Mouse (Mus musculus): ENCODE measurements around the gene Klri2.
"Not testable (repeated sequence)": the region's sequence is repeated elsewhere in the genome, so short reads cannot be mapped to it uniquely, and the experiment has no call there.

Gene Klri2

GRCm38 (mm10) chr6:129740069-129740721, at the start of gene Klri2:
Gene Klri2 (minus strand): TSS chr6:129740484.
- no peak for DNase-seq (ENCODE audit: low read depth, low spot score)

DNA sequence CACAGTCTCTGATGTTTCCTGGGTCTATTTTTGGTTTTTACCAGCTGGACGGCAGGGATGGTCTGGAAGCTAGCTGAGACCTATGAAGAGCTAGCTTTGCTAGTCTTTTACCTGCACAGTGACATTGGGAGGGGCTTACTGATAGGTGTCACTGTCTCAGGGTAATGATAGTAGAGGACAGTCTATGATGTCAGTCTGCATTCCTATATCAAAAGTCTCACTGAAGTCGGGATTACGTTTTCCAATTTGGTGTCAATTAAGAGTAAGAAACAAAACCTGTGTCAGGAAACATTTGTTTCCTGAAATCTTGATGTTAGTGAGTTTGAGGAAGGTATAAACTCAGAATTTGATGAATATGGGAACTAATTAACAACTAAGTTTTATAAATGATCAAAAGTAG, 43.9 kb upstream of the Klri2 start, which contains the start of gene Gm156:
TSS of gene Gm156 (minus strand) at position 101 of the 400 bp plus-strand sequence.
- not testable (repeated sequence) for DNase-seq (ENCODE audit: low read depth, low spot score)

DNA sequence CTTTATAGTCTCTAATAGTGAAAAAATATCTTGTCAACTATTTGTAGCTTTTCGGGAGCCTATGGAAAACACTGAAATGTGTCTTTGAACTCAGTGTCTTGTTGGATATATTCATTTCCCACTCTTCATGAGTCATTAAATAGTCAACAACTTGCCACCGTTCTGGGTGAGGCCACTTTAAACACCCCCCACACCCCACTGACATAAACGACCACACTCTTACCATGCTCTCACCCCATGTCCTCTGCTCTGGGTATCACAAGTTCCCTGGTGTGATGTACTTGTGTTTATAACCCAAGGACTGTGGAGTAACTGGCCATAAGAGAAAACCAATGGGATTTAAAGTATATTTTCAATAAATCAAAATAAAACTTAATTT, 7.4 kb upstream of the Klri2 start:
- DNase-seq (ENCODE audit: low read depth, low spot score) = no peak

GRCm38 (mm10) chr6:129747016-129747653, 6.9 kb upstream of the Klri2 start:
- no peak for DNase-seq (ENCODE audit: low read depth, low spot score)

DNA sequence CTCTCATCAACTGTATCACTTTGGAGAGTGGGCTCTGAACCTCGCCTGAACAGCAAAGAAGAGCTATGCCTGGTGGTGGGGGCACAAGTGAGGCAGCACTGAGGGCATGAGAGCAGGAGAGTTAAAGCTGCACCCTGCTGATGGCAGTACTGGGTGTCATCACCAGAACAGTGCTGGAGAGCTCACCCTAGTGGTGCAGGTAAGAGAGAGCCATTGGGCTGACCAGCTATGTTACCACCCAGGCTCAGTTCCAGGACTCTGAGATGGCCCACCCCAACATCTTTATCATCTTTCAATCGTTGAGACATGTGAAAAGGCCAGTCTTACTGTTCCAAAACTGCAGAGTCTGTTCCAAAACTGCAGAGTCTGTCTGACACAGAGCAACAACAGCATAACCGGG, 5.9 kb upstream of the Klri2 start:
- DNase-seq (ENCODE audit: low read depth, low spot score) = no peak

GRCm38 (mm10) chr6:129736414-129736813, 3.9 kb downstream of the Klri2 start:
- DNase-seq (ENCODE audit: low read depth, low spot score) = no peak

GRCm38 (mm10) chr6:129727237-129727636, 13.0 kb downstream of the Klri2 start:
- no peak for DNase-seq (ENCODE audit: low read depth, low spot score)

DNA sequence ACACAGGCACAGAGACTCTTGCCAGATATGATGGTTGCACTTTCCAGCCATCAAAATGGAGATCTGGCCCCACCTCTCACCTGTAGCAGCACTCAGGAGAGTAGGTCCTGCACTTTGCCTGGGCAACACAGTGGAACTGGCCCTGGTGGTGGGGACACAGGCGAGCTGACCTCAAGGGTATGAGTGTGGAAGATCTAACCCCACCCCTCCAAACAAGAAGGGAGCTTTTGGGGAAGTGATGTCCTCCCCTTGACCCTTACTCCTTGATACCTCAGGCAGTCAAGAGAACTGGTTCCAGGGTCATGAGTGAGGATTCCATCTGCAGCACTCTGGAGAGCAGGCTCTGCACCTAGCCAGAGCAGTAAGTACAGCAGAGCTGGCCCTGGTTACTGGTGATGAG, 18.9 kb downstream of the Klri2 start:
- no peak for DNase-seq (ENCODE audit: low read depth, low spot score)

DNA sequence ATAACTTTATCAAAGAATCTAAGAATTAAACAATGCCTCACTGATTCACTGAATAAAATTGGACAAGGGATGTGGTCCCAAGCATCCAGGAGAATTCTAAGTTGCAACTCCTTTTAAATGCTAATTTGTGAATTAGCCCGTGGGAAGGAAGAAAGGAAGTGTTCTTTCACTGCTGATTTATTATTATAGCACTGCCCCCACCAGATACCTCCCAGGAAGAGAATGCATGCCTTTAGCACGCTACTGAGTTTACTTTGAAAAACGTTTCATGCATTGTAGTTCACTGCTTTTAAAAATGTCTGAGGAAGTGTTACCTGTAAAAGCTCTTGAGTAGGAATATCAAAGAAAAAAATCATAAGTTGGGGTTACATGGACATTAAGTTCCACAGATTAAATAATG, 19.8 kb downstream of the Klri2 start:
- no peak for DNase-seq (ENCODE audit: low read depth, low spot score)

DNA sequence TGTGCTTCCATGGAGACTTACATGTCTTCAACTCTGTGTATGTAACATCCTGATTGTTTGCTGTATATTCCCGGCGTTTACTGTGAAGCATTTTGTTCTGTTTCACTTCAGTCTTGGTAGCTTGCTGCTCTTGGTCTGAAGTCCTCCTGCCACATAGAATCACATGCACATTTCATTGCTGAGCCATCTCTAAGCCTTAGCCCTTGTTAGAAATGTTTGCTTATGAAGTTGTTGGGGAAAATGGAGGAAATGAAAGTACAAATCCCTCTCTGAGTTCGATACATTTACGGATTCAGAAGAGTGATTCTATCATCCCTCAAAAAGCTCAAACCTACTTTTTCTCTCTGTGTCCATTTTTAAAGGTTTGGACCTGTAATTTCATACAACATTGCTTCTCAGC, 23.3 kb downstream of the Klri2 start, which contains the start of gene Klri1:
TSS of gene Klri1 (minus strand) at position 101 of the 400 bp plus-strand sequence.
- no peak for DNase-seq (ENCODE audit: low read depth, low spot score)

DNA sequence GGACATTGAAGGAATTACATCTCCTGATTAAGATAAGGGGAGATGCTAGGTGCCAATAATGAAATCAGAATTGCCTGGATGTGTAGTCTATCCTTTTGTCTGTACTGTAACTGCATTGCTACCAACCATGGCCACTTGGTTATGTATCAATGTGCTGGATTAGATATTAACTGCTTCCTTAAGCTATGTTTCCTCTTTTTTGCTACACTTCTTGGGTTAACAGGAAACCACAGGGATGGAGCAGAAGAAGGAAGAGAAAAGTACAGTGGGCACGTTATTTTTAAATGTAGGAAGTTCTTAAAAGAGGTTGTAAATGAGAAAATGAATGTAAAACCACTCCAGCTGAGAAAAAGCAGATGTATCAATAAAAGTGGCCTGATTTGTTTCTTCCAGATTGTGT, 26.7 kb downstream of the Klri2 start:
- no peak for DNase-seq (ENCODE audit: low read depth, low spot score)

GRCm38 (mm10) chr6:129691436-129691835, 48.8 kb downstream of the Klri2 start:
- not testable (repeated sequence) for DNase-seq (ENCODE audit: low read depth, low spot score)

- no peak for DNase-seq (ENCODE audit: low read depth, low spot score)
Observed at GRCm38 (mm10) chr6:129680379-129680778, 59.9 kb downstream of the Klri2 start.
